Comparison of ENCODE assay signal across 10 mouse cellular contexts in the genomic region with DNA sequence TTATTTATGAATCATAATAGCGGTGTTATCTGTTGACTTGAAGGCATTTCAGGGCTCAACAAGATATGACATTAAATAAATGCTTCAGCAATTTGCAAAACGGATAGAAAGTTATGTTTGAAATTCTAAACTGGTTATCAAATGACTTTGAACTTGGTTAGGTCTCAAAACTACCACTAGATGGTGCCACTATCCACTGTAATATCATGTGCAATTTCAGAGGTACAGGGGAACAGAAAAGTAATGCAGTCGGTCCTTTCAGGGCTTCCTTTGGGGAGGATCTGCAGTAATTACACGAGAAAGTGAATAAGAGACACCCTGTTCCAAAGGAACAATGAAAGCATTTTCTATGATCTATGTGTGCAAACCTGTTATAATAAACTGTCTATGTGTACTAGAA.
DNase-seq lines count a peak whose midpoint lies in the region; ATAC-seq lines count a peak whose summit lies in the region.
"Had no signal": no experiment of that assay in that cellular context is flagged by ENCODE, and none has a peak within 500 bp of the region (broad histone marks: within the 10 kb centered on the region; RNA-seq: fewer than 3 reads in every experiment).

No protein-coding gene starts in this region.

- no peaks in the 10 kb centered on the region for H3K27me3 ChIP-seq in hindbrain, embryonic 14.5 days (ENCODE audit: control insufficient read depth, insufficient read depth, low read length)
- H3K27me3 ChIP-seq in hindbrain, embryonic 10.5 days (ENCODE audit: insufficient read depth, poor library complexity, severe bottlenecking) = no peaks in the 10 kb centered on the region
- H3K27me3 ChIP-seq in embryonic facial prominence, embryonic 14.5 days (replicated peaks; ENCODE audit: control insufficient read depth, insufficient read depth, low read length) = no peaks in the 10 kb centered on the region
- H3K27me3 ChIP-seq: embryonic facial prominence, embryonic 12.5 days had no signal

- H3K4me2 ChIP-seq in hindbrain, embryonic 14.5 days (replicated peaks) = no peak overlapping the region
- H3K4me2 ChIP-seq in embryonic facial prominence, embryonic 14.5 days (ENCODE audit: low read depth, low read length) = no peak overlapping the region
- H3K4me2 ChIP-seq: embryonic facial prominence, embryonic 12.5 days; limb, embryonic 13.5 days had no signal

- ATAC-seq in hindbrain, embryonic 14.5 days (ENCODE audit: low FRiP score) = no peak
- ATAC-seq in embryonic facial prominence, embryonic 14.5 days (ENCODE audit: low read depth) = 0 out of 2 replicates have a peak, but pooled peaks have one; percentile 53
- ATAC-seq in neutrophil, adult 5-6 weeks (ENCODE audit: extremely low read depth, insufficient number of reproducible peaks, low FRiP score, poor library complexity, severe bottlenecking) = peak; percentile 63; the same call in 1 of the 2 replicates

- H3K9me3 ChIP-seq in hindbrain, embryonic 14.5 days (ENCODE audit: control insufficient read depth, low read length) = no peaks in the 10 kb centered on the region
- H3K9me3 ChIP-seq in hindbrain, embryonic 10.5 days = no peaks in the 10 kb centered on the region
- H3K9me3 ChIP-seq in embryonic facial prominence, embryonic 14.5 days (ENCODE audit: control insufficient read depth, low read length) = no peaks in the 10 kb centered on the region
- H3K9me3 ChIP-seq: embryonic facial prominence, embryonic 12.5 days; limb, embryonic 13.5 days had no signal

- no peak overlapping the region for H3K4me3 ChIP-seq in hindbrain, embryonic 14.5 days (replicated peaks; ENCODE audit: low read length)
- no peak overlapping the region for H3K4me3 ChIP-seq in hindbrain, embryonic 10.5 days
- H3K4me3 ChIP-seq in embryonic facial prominence, embryonic 14.5 days (ENCODE audit: low read depth, low read length) = no peak overlapping the region
- H3K4me3 ChIP-seq: embryonic facial prominence, embryonic 12.5 days; limb, embryonic 13.5 days had no signal

- H3K4me1 ChIP-seq in hindbrain, embryonic 14.5 days (replicated peaks; ENCODE audit: control insufficient read depth, insufficient read depth, low read length) = no peaks in the 10 kb centered on the region
- H3K4me1 ChIP-seq in hindbrain, embryonic 10.5 days (replicated peaks) = no peaks in the 10 kb centered on the region
- no peaks in the 10 kb centered on the region for H3K4me1 ChIP-seq in embryonic facial prominence, embryonic 14.5 days (ENCODE audit: control insufficient read depth, insufficient read depth, low read length)
- H3K4me1 ChIP-seq: embryonic facial prominence, embryonic 12.5 days; limb, embryonic 13.5 days had no signal

- no peak overlapping the region for H3K27ac ChIP-seq in hindbrain, embryonic 14.5 days
- no peak overlapping the region for H3K27ac ChIP-seq in hindbrain, embryonic 10.5 days
- no peak overlapping the region for H3K27ac ChIP-seq in embryonic facial prominence, embryonic 14.5 days (replicated peaks; ENCODE audit: low read depth, low read length)
- H3K27ac ChIP-seq: embryonic facial prominence, embryonic 12.5 days; limb, embryonic 13.5 days had no signal

- H3K9ac ChIP-seq in hindbrain, embryonic 14.5 days = no peak overlapping the region
- H3K9ac ChIP-seq in embryonic facial prominence, embryonic 14.5 days (ENCODE audit: low read depth, low read length) = no peak overlapping the region
- H3K9ac ChIP-seq: embryonic facial prominence, embryonic 12.5 days; limb, embryonic 13.5 days had no signal

- WGBS in hindbrain, embryonic 14.5 days = 12% methylated on average over 4 of the region's 4 CpGs
- 19% methylated on average over 4 of the region's 4 CpGs for WGBS in hindbrain, embryonic 10.5 days
- WGBS in embryonic facial prominence, embryonic 14.5 days = 8% methylated on average over 4 of the region's 4 CpGs

- peak; percentile 83 for DNase-seq in hindbrain, embryonic 14.5 days (ENCODE audit: low spot score)
- DNase-seq in hindbrain, embryonic 10.5 days (ENCODE audit: low spot score) = no peak
- DNase-seq in 3134 (ENCODE audit: extremely low read depth, insufficient read length, low spot score) (peak; percentile 11), ES-CJ7 (ENCODE audit: low read depth, low spot score) (peak; percentile 47)
- DNase-seq in embryonic facial prominence, embryonic 14.5 days (ENCODE audit: low spot score) = peak; percentile 68
- DNase-seq in frontal cortex, postnatal 10 days (ENCODE audit: low spot score in 2 of 2) = no peak
- no peak for DNase-seq in yolk sac, embryonic 10.5 days (ENCODE audit: low spot score)

- no peaks in the 10 kb centered on the region for H3K36me3 ChIP-seq in hindbrain, embryonic 14.5 days (replicated peaks; ENCODE audit: control insufficient read depth, insufficient read depth)
- H3K36me3 ChIP-seq in hindbrain, embryonic 10.5 days = no peaks in the 10 kb centered on the region
- H3K36me3 ChIP-seq in embryonic facial prominence, embryonic 14.5 days (ENCODE audit: control insufficient read depth, insufficient read depth, low read length) = no peaks in the 10 kb centered on the region
- H3K36me3 ChIP-seq: embryonic facial prominence, embryonic 12.5 days; limb, embryonic 13.5 days had no signal

Comparison
In these comparisons a context has a peak if more than half of its experiments do, and no peak if none do; other contexts are left out.
1. DNase-seq: peak in hindbrain, embryonic 14.5 days (single experiment), 3134 (single experiment), ES-CJ7 (single experiment) and embryonic facial prominence, embryonic 14.5 days (single experiment); none in hindbrain, embryonic 10.5 days (single experiment), frontal cortex, postnatal 10 days (0 of 2) and yolk sac, embryonic 10.5 days (single experiment).